Mouse (Mus musculus): ENCODE data around the gene Adad2. TPM values are rescaled to one million over a fixed set of nuclear protein-coding genes. Genes with fewer than 3 reads are reported as not detected.

Adad2 gene
- polyA plus RNA-seq, 1 experiment, result 1.7 TPM

- no peaks in the 10 kb centered on the region for H3K4me1 ChIP-seq (ENCODE audit: control insufficient read depth, insufficient read depth, low read length)
- H3K9ac ChIP-seq (ENCODE audit: low read depth, poor library complexity, severe bottlenecking), result no peak overlapping the region
These were observed 41.4 kb upstream of the Adad2 start for GRCm38 (mm10) chr8:119571135-119571534.

GRCm38 (mm10) chr8:119572411-119572810, 40.1 kb upstream of the Adad2 start:
- Histone ChIP-seq H3K9me3 (replicated peaks; ENCODE audit: control insufficient read depth, insufficient read depth, low read length, poor library complexity, severe bottlenecking) (no peaks in the 10 kb centered on the region), H3K4me3 (ENCODE audit: low read depth, low read length) (no peak overlapping the region), H3K4me1 (ENCODE audit: control insufficient read depth, insufficient read depth, low read length) (no peaks in the 10 kb centered on the region), H3K9ac (ENCODE audit: low read depth, poor library complexity, severe bottlenecking) (no peak overlapping the region), H3K36me3 (ENCODE audit: control insufficient read depth, insufficient read depth, low read length, poor library complexity, severe bottlenecking) (no peaks in the 10 kb centered on the region), H3K27me3 (ENCODE audit: control insufficient read depth, insufficient read depth, low read length, poor library complexity, severe bottlenecking) (no peaks in the 10 kb centered on the region), H3K27ac (ENCODE audit: insufficient read depth, low read length) (no peak overlapping the region)
- no peak for TF ChIP-seq EP300 (IDR thresholded peaks at IDR 0.05; ENCODE audit: insufficient read depth, low read depth, low read length)
- TF ChIP-seq POLR2A (IDR thresholded peaks at IDR 0.05; ENCODE audit: insufficient read depth, low read length), result no peak
- TF ChIP-seq CTCF (IDR thresholded peaks at IDR 0.05; ENCODE audit: low read depth, low read length), result no peak

More at GRCm38 (mm10) chr8:119571135-119571534, 41.4 kb upstream of the Adad2 start:
- no peak overlapping the region for H3K27ac ChIP-seq (ENCODE audit: insufficient read depth, low read length)
- H3K36me3 ChIP-seq (ENCODE audit: control insufficient read depth, insufficient read depth, low read length, poor library complexity, severe bottlenecking), result no peaks in the 10 kb centered on the region
- H3K27me3 ChIP-seq (ENCODE audit: control insufficient read depth, insufficient read depth, low read length, poor library complexity, severe bottlenecking), result no peaks in the 10 kb centered on the region
- H3K9me3 ChIP-seq (replicated peaks; ENCODE audit: control insufficient read depth, insufficient read depth, low read length, poor library complexity, severe bottlenecking), result no peaks in the 10 kb centered on the region
- H3K4me3 ChIP-seq (ENCODE audit: low read depth, low read length), result no peak overlapping the region
- no peak for TF ChIP-seq POLR2A (IDR thresholded peaks at IDR 0.05; ENCODE audit: insufficient read depth, low read length)
- TF ChIP-seq CTCF (IDR thresholded peaks at IDR 0.05; ENCODE audit: low read depth, low read length), result no peak
- no peak for TF ChIP-seq EP300 (IDR thresholded peaks at IDR 0.05; ENCODE audit: insufficient read depth, low read depth, low read length)

GRCm38 (mm10) chr8:119574437-119575365, 37.8 kb upstream of the Adad2 start, which contains the start of the genes Hsdl1 and Dnaaf1:
TSS of gene Hsdl1 (minus strand) at chr8:119575183.
TSS of gene Dnaaf1 (plus strand) at chr8:119575235.
- no peaks in the 10 kb centered on the region for H3K27me3 ChIP-seq (ENCODE audit: control insufficient read depth, insufficient read depth, low read length, poor library complexity, severe bottlenecking)
- no peaks in the 10 kb centered on the region for H3K9me3 ChIP-seq (replicated peaks; ENCODE audit: control insufficient read depth, insufficient read depth, low read length, poor library complexity, severe bottlenecking)
- no peak within 1 kb of the TSS for H3K27ac ChIP-seq (ENCODE audit: insufficient read depth, low read length)
- no peaks in the 10 kb centered on the region for H3K4me1 ChIP-seq (ENCODE audit: control insufficient read depth, insufficient read depth, low read length)
- H3K36me3 ChIP-seq (ENCODE audit: control insufficient read depth, insufficient read depth, low read length, poor library complexity, severe bottlenecking), result no peaks in the 10 kb centered on the region
- peak within 1 kb of the TSS; percentile 81 for H3K4me3 ChIP-seq (ENCODE audit: low read depth, low read length)
- peak within 1 kb of the TSS; percentile 72 for H3K9ac ChIP-seq (ENCODE audit: low read depth, poor library complexity, severe bottlenecking)
- no peak for TF ChIP-seq CTCF (IDR thresholded peaks at IDR 0.05; ENCODE audit: low read depth, low read length)
- TF ChIP-seq EP300 (IDR thresholded peaks at IDR 0.05; ENCODE audit: insufficient read depth, low read depth, low read length), result 0 out of 2 replicates have a peak, but pooled peaks have one; percentile 63
- no peak for TF ChIP-seq POLR2A (IDR thresholded peaks at IDR 0.05; ENCODE audit: insufficient read depth, low read length)

GRCm38 (mm10) chr8:119575366-119575726, 37.2 kb upstream of the Adad2 start:
- Histone ChIP-seq H3K27ac (ENCODE audit: insufficient read depth, low read length) (no peak overlapping the region), H3K4me3 (ENCODE audit: low read depth, low read length) (peak overlapping the region; percentile 62), H3K36me3 (ENCODE audit: control insufficient read depth, insufficient read depth, low read length, poor library complexity, severe bottlenecking) (no peaks in the 10 kb centered on the region), H3K9me3 (replicated peaks; ENCODE audit: control insufficient read depth, insufficient read depth, low read length, poor library complexity, severe bottlenecking) (no peaks in the 10 kb centered on the region), H3K4me1 (ENCODE audit: control insufficient read depth, insufficient read depth, low read length) (no peaks in the 10 kb centered on the region), H3K9ac (ENCODE audit: low read depth, poor library complexity, severe bottlenecking) (peak overlapping the region; percentile 72), H3K27me3 (ENCODE audit: control insufficient read depth, insufficient read depth, low read length, poor library complexity, severe bottlenecking) (no peaks in the 10 kb centered on the region)
- no peak for TF ChIP-seq CTCF (IDR thresholded peaks at IDR 0.05; ENCODE audit: low read depth, low read length)
- TF ChIP-seq POLR2A (IDR thresholded peaks at IDR 0.05; ENCODE audit: insufficient read depth, low read length), result no peak
- no peak for TF ChIP-seq EP300 (IDR thresholded peaks at IDR 0.05; ENCODE audit: insufficient read depth, low read depth, low read length)

- Histone ChIP-seq H3K4me3 (ENCODE audit: low read depth, low read length) (no peak overlapping the region), H3K36me3 (ENCODE audit: control insufficient read depth, insufficient read depth, low read length, poor library complexity, severe bottlenecking) (no peaks in the 10 kb centered on the region), H3K9ac (ENCODE audit: low read depth, poor library complexity, severe bottlenecking) (0 out of 2 replicates have a peak overlapping the region, but pooled peaks have one; percentile 0), H3K4me1 (ENCODE audit: control insufficient read depth, insufficient read depth, low read length) (no peaks in the 10 kb centered on the region), H3K27ac (ENCODE audit: insufficient read depth, low read length) (no peak overlapping the region), H3K9me3 (replicated peaks; ENCODE audit: control insufficient read depth, insufficient read depth, low read length, poor library complexity, severe bottlenecking) (no peaks in the 10 kb centered on the region), H3K27me3 (ENCODE audit: control insufficient read depth, insufficient read depth, low read length, poor library complexity, severe bottlenecking) (no peaks in the 10 kb centered on the region)
- no peak for TF ChIP-seq CTCF (IDR thresholded peaks at IDR 0.05; ENCODE audit: low read depth, low read length)
These were observed 33.5 kb upstream of the Adad2 start for GRCm38 (mm10) chr8:119579096-119579495.
